Mouse (Mus musculus): ENCODE data around the gene Rag2.

The Rag2 gene

GRCm38 (mm10) chr2:101624526-101624925, at the start of gene Rag2:
Gene Rag2, plus strand, starts transcription at chr2:101624718.
- H3K27me3 ChIP-seq (ENCODE audit: insufficient read depth, low read length), result no peaks in the 10 kb centered on the region
- H3K4me3 ChIP-seq (replicated peaks; ENCODE audit: low read length), result no peak within 1 kb of the TSS
- no peaks in the 10 kb centered on the region for H3K36me3 ChIP-seq (ENCODE audit: insufficient read depth, low read length)
- H3K9me3 ChIP-seq (ENCODE audit: low read length), result no peaks in the 10 kb centered on the region
- H3K4me1 ChIP-seq (replicated peaks; ENCODE audit: low read depth, low read length), result 0 out of 2 replicates have a peak, but pooled peaks cover 2% of the 10 kb centered on the region
- TF ChIP-seq POU5F1 (IDR thresholded peaks at IDR 0.05; ENCODE audit: borderline replicate concordance, low read length) (no peak), NANOG (IDR thresholded peaks at IDR 0.05; ENCODE audit: borderline replicate concordance, low read length) (no peak), CTCF (conservative IDR thresholded peaks at IDR 0.05; ENCODE audit: low read length) (no peak)

GRCm38 (mm10) chr2:101577243-101577642, 47.3 kb upstream of the Rag2 start:
- Histone ChIP-seq H3K4me3 (replicated peaks; ENCODE audit: low read length) (no peak overlapping the region), H3K9me3 (ENCODE audit: low read length) (no peaks in the 10 kb centered on the region), H3K4me1 (replicated peaks; ENCODE audit: low read depth, low read length) (no peaks in the 10 kb centered on the region), H3K27me3 (ENCODE audit: insufficient read depth, low read length) (no peaks in the 10 kb centered on the region), H3K36me3 (ENCODE audit: insufficient read depth, low read length) (no peaks in the 10 kb centered on the region)
- no peak for TF ChIP-seq CTCF (conservative IDR thresholded peaks at IDR 0.05; ENCODE audit: low read length)
- TF ChIP-seq POU5F1 (IDR thresholded peaks at IDR 0.05; ENCODE audit: borderline replicate concordance, low read length), result no peak
- no peak for TF ChIP-seq NANOG (IDR thresholded peaks at IDR 0.05; ENCODE audit: borderline replicate concordance, low read length)

- H3K36me3 ChIP-seq (ENCODE audit: insufficient read depth, low read length), result no peaks in the 10 kb centered on the region
Measured at GRCm38 (mm10) chr2:101580027-101580426, 44.5 kb upstream of the Rag2 start.

DNA sequence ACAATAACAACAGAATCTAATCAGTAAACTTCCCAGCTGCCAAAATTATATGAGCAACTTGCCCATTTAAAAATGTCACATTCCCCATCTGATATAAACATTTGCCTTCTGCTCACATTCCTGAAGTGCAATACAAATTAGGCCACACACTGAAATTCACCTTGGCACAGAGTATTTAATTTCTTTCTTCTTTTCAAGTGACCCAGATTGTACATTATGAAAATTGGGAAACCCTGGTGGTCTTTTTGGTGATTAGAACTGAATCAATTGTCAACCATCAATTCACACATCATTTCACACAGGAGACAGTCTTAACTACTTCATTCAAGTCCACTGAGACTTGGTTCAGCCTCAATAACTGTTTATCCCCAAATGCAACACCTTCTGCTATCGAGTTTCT, 44.1 kb upstream of the Rag2 start:
- H3K4me3 ChIP-seq (replicated peaks; ENCODE audit: low read length), result no peak overlapping the region
- H3K9me3 ChIP-seq (ENCODE audit: low read length), result no peaks in the 10 kb centered on the region
- no peaks in the 10 kb centered on the region for H3K4me1 ChIP-seq (replicated peaks; ENCODE audit: low read depth, low read length)
- TF ChIP-seq NANOG (IDR thresholded peaks at IDR 0.05; ENCODE audit: borderline replicate concordance, low read length) (no peak), POU5F1 (IDR thresholded peaks at IDR 0.05; ENCODE audit: borderline replicate concordance, low read length) (no peak), CTCF (conservative IDR thresholded peaks at IDR 0.05; ENCODE audit: low read length) (no peak)
- H3K36me3 ChIP-seq (ENCODE audit: insufficient read depth, low read length), result no peaks in the 10 kb centered on the region
- no peaks in the 10 kb centered on the region for H3K27me3 ChIP-seq (ENCODE audit: insufficient read depth, low read length)

More at GRCm38 (mm10) chr2:101580027-101580426, 44.5 kb upstream of the Rag2 start:
- Histone ChIP-seq H3K9me3 (ENCODE audit: low read length) (no peaks in the 10 kb centered on the region), H3K4me3 (replicated peaks; ENCODE audit: low read length) (no peak overlapping the region), H3K4me1 (replicated peaks; ENCODE audit: low read depth, low read length) (no peaks in the 10 kb centered on the region), H3K27me3 (ENCODE audit: insufficient read depth, low read length) (no peaks in the 10 kb centered on the region)
- TF ChIP-seq POU5F1 (IDR thresholded peaks at IDR 0.05; ENCODE audit: borderline replicate concordance, low read length) (no peak), NANOG (IDR thresholded peaks at IDR 0.05; ENCODE audit: borderline replicate concordance, low read length) (no peak), CTCF (conservative IDR thresholded peaks at IDR 0.05; ENCODE audit: low read length) (no peak)

DNA sequence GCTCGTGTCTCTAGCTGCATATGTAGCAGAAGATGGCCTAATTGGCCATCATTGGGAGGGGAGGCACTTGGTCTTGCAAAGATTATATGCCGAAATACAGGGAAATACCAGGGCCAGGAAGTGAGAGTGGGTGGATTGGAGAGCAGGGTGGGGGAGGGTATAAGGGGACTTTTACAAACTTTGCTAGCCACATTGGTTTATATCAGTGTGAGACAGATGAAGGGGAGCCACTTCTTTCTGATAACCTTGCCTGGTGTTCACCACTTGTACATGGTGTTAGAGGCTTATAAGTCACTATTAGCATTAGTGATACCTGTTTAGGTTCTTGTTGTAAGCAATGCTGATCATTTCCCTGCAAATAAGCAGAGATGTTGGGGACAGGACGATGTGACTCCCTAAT, 43.5 kb upstream of the Rag2 start:
- Histone ChIP-seq H3K9me3 (ENCODE audit: low read length) (no peaks in the 10 kb centered on the region), H3K27me3 (ENCODE audit: insufficient read depth, low read length) (no peaks in the 10 kb centered on the region), H3K4me1 (replicated peaks; ENCODE audit: low read depth, low read length) (no peaks in the 10 kb centered on the region), H3K36me3 (ENCODE audit: insufficient read depth, low read length) (no peaks in the 10 kb centered on the region), H3K4me3 (replicated peaks; ENCODE audit: low read length) (no peak overlapping the region)
- no peak for TF ChIP-seq NANOG (IDR thresholded peaks at IDR 0.05; ENCODE audit: borderline replicate concordance, low read length)
- TF ChIP-seq POU5F1 (IDR thresholded peaks at IDR 0.05; ENCODE audit: borderline replicate concordance, low read length), result no peak
- TF ChIP-seq CTCF (conservative IDR thresholded peaks at IDR 0.05; ENCODE audit: low read length), result no peak

GRCm38 (mm10) chr2:101581418-101581817, 43.1 kb upstream of the Rag2 start:
- TF ChIP-seq NANOG (IDR thresholded peaks at IDR 0.05; ENCODE audit: borderline replicate concordance, low read length) (no peak), CTCF (conservative IDR thresholded peaks at IDR 0.05; ENCODE audit: low read length) (no peak), POU5F1 (IDR thresholded peaks at IDR 0.05; ENCODE audit: borderline replicate concordance, low read length) (no peak)
- H3K4me1 ChIP-seq (replicated peaks; ENCODE audit: low read depth, low read length), result no peaks in the 10 kb centered on the region
- no peaks in the 10 kb centered on the region for H3K27me3 ChIP-seq (ENCODE audit: insufficient read depth, low read length)
- no peaks in the 10 kb centered on the region for H3K9me3 ChIP-seq (ENCODE audit: low read length)
- H3K4me3 ChIP-seq (replicated peaks; ENCODE audit: low read length), result no peak overlapping the region
- no peaks in the 10 kb centered on the region for H3K36me3 ChIP-seq (ENCODE audit: insufficient read depth, low read length)

- Histone ChIP-seq H3K4me3 (replicated peaks; ENCODE audit: low read length) (no peak overlapping the region), H3K36me3 (ENCODE audit: insufficient read depth, low read length) (no peaks in the 10 kb centered on the region), H3K4me1 (replicated peaks; ENCODE audit: low read depth, low read length) (0 out of 2 replicates have a peak, but pooled peaks cover 4% of the 10 kb centered on the region), H3K27me3 (ENCODE audit: insufficient read depth, low read length) (no peaks in the 10 kb centered on the region), H3K9me3 (ENCODE audit: low read length) (peaks cover 11% of the 10 kb centered on the region)
- TF ChIP-seq POU5F1 (IDR thresholded peaks at IDR 0.05; ENCODE audit: borderline replicate concordance, low read length) (no peak), CTCF (conservative IDR thresholded peaks at IDR 0.05; ENCODE audit: low read length) (no peak), NANOG (IDR thresholded peaks at IDR 0.05; ENCODE audit: borderline replicate concordance, low read length) (no peak)
Measured at GRCm38 (mm10) chr2:101591356-101591755, 33.2 kb upstream of the Rag2 start.

- Histone ChIP-seq H3K36me3 (ENCODE audit: insufficient read depth, low read length) (no peaks in the 10 kb centered on the region), H3K4me1 (replicated peaks; ENCODE audit: low read depth, low read length) (0 out of 2 replicates have a peak, but pooled peaks cover 4% of the 10 kb centered on the region), H3K4me3 (replicated peaks; ENCODE audit: low read length) (no peak overlapping the region)
Measured at GRCm38 (mm10) chr2:101592023-101592841, 32.3 kb upstream of the Rag2 start.

More at GRCm38 (mm10) chr2:101592023-101592841, 32.3 kb upstream of the Rag2 start:
- no peak for TF ChIP-seq CTCF (conservative IDR thresholded peaks at IDR 0.05; ENCODE audit: low read length)
- no peak for TF ChIP-seq NANOG (IDR thresholded peaks at IDR 0.05; ENCODE audit: borderline replicate concordance, low read length)
- TF ChIP-seq POU5F1 (IDR thresholded peaks at IDR 0.05; ENCODE audit: borderline replicate concordance, low read length), result no peak
- peaks cover 11% of the 10 kb centered on the region for H3K9me3 ChIP-seq (ENCODE audit: low read length)
- no peaks in the 10 kb centered on the region for H3K27me3 ChIP-seq (ENCODE audit: insufficient read depth, low read length)

Data from E14TG2a.4 (cell line).